Mouse (Mus musculus) hindbrain, postnatal 0 days (tissue): Measurements from ENCODE around the gene Hoxa13. TPM values are rescaled to one million over a fixed set of nuclear protein-coding genes. Genes with fewer than 3 reads are reported as not detected.
A peak's percentile ranks its signal among the peaks of the same experiment; 100 is the strongest.

Experiments
- ATAC-seq: fragments of 200-750 bp; cut with Nextera tagmentation; 2 replicates; pipeline ENCODE4 v1.8.0; 2017; ENCODE audit warnings: mild to moderate bottlenecking, moderate TSS enrichment, moderate library complexity
- DNase-seq: peaks from one replicate; pipeline ENCODE4 v3.0.0-alpha.2; 2015; ENCODE audit warnings: low spot score
- H3K27ac ChIP-seq: fragments of 300-500 bp; sonication (generic); 2 replicates; pipeline ENCODE4 v1.5.1; 2014; ENCODE audit warnings: mild to moderate bottlenecking
- H3K27me3 ChIP-seq: fragments of 300-500 bp; sonication (generic); 2 replicates; pipeline ENCODE4 v1.6.1; 2014; ENCODE audit warnings: low read length, mixed read lengths; ENCODE audit not compliant: insufficient read depth
- H3K36me3 ChIP-seq: fragments of 300-500 bp; sonication (generic); 2 replicates; pipeline ENCODE4 v1.6.1; 2014; ENCODE audit warnings: low read length, mixed read lengths; ENCODE audit not compliant: insufficient read depth
- H3K4me1 ChIP-seq: fragments of 300-500 bp; sonication (generic); 2 replicates; pipeline ENCODE4 v1.6.1; 2014; ENCODE audit warnings: antibody characterized with exemption, low read length, mixed read lengths; ENCODE audit not compliant: insufficient read depth
- H3K4me2 ChIP-seq: fragments of 300-500 bp; sonication (generic); 2 replicates; pipeline ENCODE4 v1.6.1; 2014; ENCODE audit warnings: low read depth, mild to moderate bottlenecking, low read length, moderate library complexity, mixed read lengths
- H3K4me3 ChIP-seq: fragments of 300-500 bp; sonication (generic); 2 replicates; pipeline ENCODE4 v1.5.1; 2014; ENCODE audit warnings: low read length
- H3K9ac ChIP-seq: fragments of 300-500 bp; sonication (generic); replicated peaks from 2 replicates; pipeline ENCODE4 v1.6.1; 2014; ENCODE audit warnings: mild to moderate bottlenecking, low read length, moderate library complexity, mixed read lengths
- H3K9me3 ChIP-seq: fragments of 300-500 bp; sonication (generic); 2 replicates; pipeline ENCODE4 v1.6.1; 2016; ENCODE audit warnings: low read length, mixed read lengths
- CTCF ChIP-seq: IDR thresholded peaks from 2 replicates; pipeline ENCODE4 v1.5.1; 2016; ENCODE audit warnings: antibody characterized with exemption, control low read depth, low read depth
- WGBS: fragments of 180-500 bp; shearing (Covaris S2); extraction: QIAGEN DNeasy Blood & Tissue Kit; methylation state at CpG from one replicate; pipeline ENCODE4 v1.1.7; 2014; 5-methylcytosine and 5-hydroxymethylcytosine counted together
- polyA plus RNA-seq: library from polyadenylated mRNA; unstranded; fragments of >200 nt; fragmentation: Nextera tagmentation; extraction: Ambion mirVana; gene quantifications from 2 replicates; pipeline ENCODE4 v1.2.1, GENCODE M21; 2015
- total RNA-seq: library from RNA; depleted of rRNA; stranded (reverse); fragments of >200 nt; gene quantifications from 2 replicates; pipeline ENCODE4 v1.2.3, GENCODE M21; 2014

The Hoxa13 gene
- total and polyA plus RNA-seq, 2 experiments from 2014 or later: not detected

- no peak for DNase-seq
- under 1% methylated on average over 39 of the region's 39 CpGs for WGBS
- H3K4me2 ChIP-seq: peak overlapping the region; percentile 43
- no peaks in the 10 kb centered on the region for H3K4me1 ChIP-seq
- ATAC-seq: no peak
- no peaks in the 10 kb centered on the region for H3K9me3 ChIP-seq
- no peak overlapping the region for H3K27ac ChIP-seq
- H3K27me3 ChIP-seq: peaks cover 84% of the 10 kb centered on the region
- H3K4me3 ChIP-seq: peak overlapping the region; percentile 20; the same call in 1 of the 2 replicates
- H3K9ac ChIP-seq: no peak overlapping the region
- H3K36me3 ChIP-seq: no peaks in the 10 kb centered on the region
- no peak for TF ChIP-seq CTCF
Observed at GRCm38 (mm10) chr6:52259811-52260261, 844 bp downstream of the Hoxa13 start.

- no peak for ATAC-seq
- 1% methylated on average over 24 of the region's 25 CpGs for WGBS
- H3K4me2 ChIP-seq: no peak overlapping the region
Observed at GRCm38 (mm10) chr6:52259081-52259790, 1.4 kb downstream of the Hoxa13 start.

GRCm38 (mm10) chr6:52256956-52257355 is 3.7 kb downstream of the Hoxa13 start:
- under 1% methylated on average over 6 of the region's 6 CpGs for WGBS
- Histone ChIP-seq H3K27me3 (peaks cover 83% of the 10 kb centered on the region), H3K36me3 (no peaks in the 10 kb centered on the region), H3K4me1 (no peaks in the 10 kb centered on the region), H3K4me3 (no peak overlapping the region), H3K9ac (no peak overlapping the region), H3K27ac (no peak overlapping the region), H3K4me2 (no peak overlapping the region), H3K9me3 (no peaks in the 10 kb centered on the region)
- DNase-seq (peak; percentile 89), ATAC-seq (no peak)
- TF ChIP-seq CTCF: peak; percentile 85

More at GRCm38 (mm10) chr6:52259081-52259790, 1.4 kb downstream of the Hoxa13 start:
- peaks cover 83% of the 10 kb centered on the region for H3K27me3 ChIP-seq
- DNase-seq: no peak
- no peak overlapping the region for H3K9ac ChIP-seq
- TF ChIP-seq CTCF: no peak
- H3K4me3 ChIP-seq: no peak overlapping the region
- H3K36me3 ChIP-seq: no peaks in the 10 kb centered on the region
- H3K4me1 ChIP-seq: no peaks in the 10 kb centered on the region
- no peaks in the 10 kb centered on the region for H3K9me3 ChIP-seq
- no peak overlapping the region for H3K27ac ChIP-seq

- no peak overlapping the region for H3K27ac ChIP-seq
- WGBS: 1% methylated on average over 59 of the region's 59 CpGs
- no peak overlapping the region for H3K9ac ChIP-seq
- H3K9me3 ChIP-seq: no peaks in the 10 kb centered on the region
- peaks cover 92% of the 10 kb centered on the region for H3K27me3 ChIP-seq
- no peak overlapping the region for H3K4me2 ChIP-seq
- DNase-seq: no peak
- no peaks in the 10 kb centered on the region for H3K36me3 ChIP-seq
- no peak for TF ChIP-seq CTCF
- no peaks in the 10 kb centered on the region for H3K4me1 ChIP-seq
- H3K4me3 ChIP-seq: no peak overlapping the region
- no peak for ATAC-seq
Observed at GRCm38 (mm10) chr6:52253511-52254500, 6.9 kb downstream of the Hoxa13 start.

GRCm38 (mm10) chr6:52252775-52253376 is 7.8 kb downstream of the Hoxa13 start:
- Histone ChIP-seq H3K27me3 (peaks cover 96% of the 10 kb centered on the region), H3K9me3 (no peaks in the 10 kb centered on the region), H3K36me3 (no peaks in the 10 kb centered on the region), H3K4me1 (no peaks in the 10 kb centered on the region), H3K4me2 (no peak overlapping the region), H3K9ac (no peak overlapping the region), H3K4me3 (no peak overlapping the region), H3K27ac (no peak overlapping the region)
- DNase-seq: no peak
- no peak for ATAC-seq
- TF ChIP-seq CTCF: no peak
- 1% methylated on average over 35 of the region's 35 CpGs for WGBS

- no peak for TF ChIP-seq CTCF
- no peak overlapping the region for H3K9ac ChIP-seq
- no peak overlapping the region for H3K4me2 ChIP-seq
- H3K27me3 ChIP-seq: peaks cover 96% of the 10 kb centered on the region
- WGBS: 3% methylated on average over 24 of the region's 24 CpGs
- no peak overlapping the region for H3K4me3 ChIP-seq
- H3K36me3 ChIP-seq: no peaks in the 10 kb centered on the region
- no peaks in the 10 kb centered on the region for H3K9me3 ChIP-seq
- no peak overlapping the region for H3K27ac ChIP-seq
- no peaks in the 10 kb centered on the region for H3K4me1 ChIP-seq
- no peak for DNase-seq
- ATAC-seq: no peak
Observed at GRCm38 (mm10) chr6:52252016-52252774, 8.5 kb downstream of the Hoxa13 start.
